Mouse (Mus musculus) hindbrain, embryonic 16.5 days (tissue): ENCODE measurements around the gene Esam. TPM values are rescaled to one million over a fixed set of nuclear protein-coding genes. Genes with fewer than 3 reads are reported as not detected.

ENCODE experiments used
- ATAC-seq: fragments of 200-750 bp; cut with Nextera tagmentation; 2 replicates; pipeline ENCODE4 v1.8.0; 2017; ENCODE audit warnings: moderate TSS enrichment, moderate library complexity
- H3K27ac ChIP-seq: fragments of 300-500 bp; sonication (generic); 2 replicates; pipeline ENCODE4 v1.5.1; 2014; ENCODE audit warnings: low read depth, mild to moderate bottlenecking, control low read depth, low read length, moderate library complexity
- H3K27me3 ChIP-seq: fragments of 300-500 bp; sonication (generic); replicated peaks from 2 replicates; pipeline ENCODE4 v1.6.1; 2014; ENCODE audit warnings: low read length; ENCODE audit not compliant: control insufficient read depth, insufficient read depth
- H3K36me3 ChIP-seq: fragments of 300-500 bp; sonication (generic); 2 replicates; pipeline ENCODE4 v1.6.1; 2014; ENCODE audit warnings: mild to moderate bottlenecking, low read length, moderate library complexity, mixed read lengths; ENCODE audit not compliant: control insufficient read depth, insufficient read depth
- H3K4me1 ChIP-seq: fragments of 300-500 bp; sonication (generic); 2 replicates; pipeline ENCODE4 v1.6.1; 2014; ENCODE audit warnings: low read depth, low read length; ENCODE audit not compliant: control insufficient read depth, insufficient read depth
- H3K4me2 ChIP-seq: fragments of 300-500 bp; sonication (generic); 2 replicates; pipeline ENCODE4 v1.6.1; 2014; ENCODE audit warnings: mild to moderate bottlenecking, low read length, control low read depth, moderate library complexity
- H3K4me3 ChIP-seq: fragments of 300-500 bp; sonication (generic); 2 replicates; pipeline ENCODE4 v1.5.1; 2014; ENCODE audit warnings: mild to moderate bottlenecking, low read length, control low read depth, moderate library complexity
- H3K9ac ChIP-seq: fragments of 300-500 bp; sonication (generic); 2 replicates; pipeline ENCODE4 v1.6.1; 2014; ENCODE audit warnings: low read depth, mild to moderate bottlenecking, control low read depth, low read length, moderate library complexity
- H3K9me3 ChIP-seq: fragments of 300-500 bp; sonication (generic); 2 replicates; pipeline ENCODE4 v1.6.1; 2014; ENCODE audit warnings: mild to moderate bottlenecking, low read length, moderate library complexity; ENCODE audit not compliant: control insufficient read depth
- WGBS: fragments of 180-500 bp; shearing (Covaris S2); extraction: QIAGEN DNeasy Blood & Tissue Kit; methylation state at CpG from one replicate; pipeline ENCODE4 v1.1.7; 2014; 5-methylcytosine and 5-hydroxymethylcytosine counted together
- polyA plus RNA-seq: library from polyadenylated mRNA; unstranded; fragments of >200 nt; fragmentation: Nextera tagmentation; extraction: Ambion mirVana; gene quantifications from 2 replicates; pipeline ENCODE4 v1.2.1, GENCODE M21; 2015

Gene Esam
- polyA plus RNA-seq, 1 experiment from 2014 or later, result 44.6 TPM

- Histone ChIP-seq H3K36me3 (no peaks in the 10 kb centered on the region), H3K27me3 (no peaks in the 10 kb centered on the region), H3K4me1 (no peaks in the 10 kb centered on the region), H3K9ac (no peak overlapping the region), H3K27ac (no peak overlapping the region), H3K9me3 (no peaks in the 10 kb centered on the region), H3K4me3 (no peak overlapping the region), H3K4me2 (no peak overlapping the region)
- WGBS, result 93% methylated on average over 1 of the region's 1 CpGs
- no peak for ATAC-seq
Measured at GRCm38 (mm10) chr9:37501170-37501569, 26.7 kb upstream of the Esam start.

GRCm38 (mm10) chr9:37504348-37504747, 23.5 kb upstream of the Esam start:
- Histone ChIP-seq H3K4me1 (no peaks in the 10 kb centered on the region), H3K27ac (no peak overlapping the region), H3K36me3 (no peaks in the 10 kb centered on the region), H3K4me2 (no peak overlapping the region), H3K4me3 (no peak overlapping the region), H3K27me3 (no peaks in the 10 kb centered on the region), H3K9me3 (no peaks in the 10 kb centered on the region), H3K9ac (no peak overlapping the region)
- no peak for ATAC-seq

GRCm38 (mm10) chr9:37506023-37506422, 21.9 kb upstream of the Esam start:
- Histone ChIP-seq H3K9me3 (no peaks in the 10 kb centered on the region), H3K36me3 (no peaks in the 10 kb centered on the region), H3K4me1 (no peaks in the 10 kb centered on the region), H3K4me3 (no peak overlapping the region), H3K9ac (no peak overlapping the region), H3K27ac (no peak overlapping the region), H3K4me2 (no peak overlapping the region), H3K27me3 (no peaks in the 10 kb centered on the region)
- 84% methylated on average over 1 of the region's 1 CpGs for WGBS
- ATAC-seq, result no peak

GRCm38 (mm10) chr9:37512097-37512496, 15.8 kb upstream of the Esam start:
- no peaks in the 10 kb centered on the region for H3K27me3 ChIP-seq
- no peaks in the 10 kb centered on the region for H3K36me3 ChIP-seq
- no peak overlapping the region for H3K4me2 ChIP-seq
- WGBS, result 98% methylated on average over 2 of the region's 2 CpGs
- H3K9ac ChIP-seq, result no peak overlapping the region
- no peak for ATAC-seq
- H3K4me1 ChIP-seq, result no peaks in the 10 kb centered on the region
- H3K27ac ChIP-seq, result no peak overlapping the region
- no peaks in the 10 kb centered on the region for H3K9me3 ChIP-seq
- no peak overlapping the region for H3K4me3 ChIP-seq

GRCm38 (mm10) chr9:37514456-37514855, 13.4 kb upstream of the Esam start:
- Histone ChIP-seq H3K27ac (no peak overlapping the region), H3K4me2 (no peak overlapping the region), H3K4me1 (no peaks in the 10 kb centered on the region), H3K27me3 (no peaks in the 10 kb centered on the region), H3K9me3 (no peaks in the 10 kb centered on the region), H3K4me3 (no peak overlapping the region), H3K9ac (no peak overlapping the region), H3K36me3 (no peaks in the 10 kb centered on the region)
- ATAC-seq, result no peak
- 74% methylated on average over 3 of the region's 3 CpGs for WGBS

- Histone ChIP-seq H3K27ac (no peak overlapping the region), H3K9ac (no peak overlapping the region), H3K27me3 (no peaks in the 10 kb centered on the region), H3K4me2 (no peak overlapping the region), H3K9me3 (no peaks in the 10 kb centered on the region), H3K36me3 (peaks cover 4% of the 10 kb centered on the region; the same call in 1 of the 2 replicates), H3K4me3 (no peak overlapping the region), H3K4me1 (no peaks in the 10 kb centered on the region)
- no peak for ATAC-seq
- 82% methylated on average over 1 of the region's 1 CpGs for WGBS
Measured at GRCm38 (mm10) chr9:37517467-37517866, 10.4 kb upstream of the Esam start.

- no peaks in the 10 kb centered on the region for H3K4me1 ChIP-seq
- peaks cover 10% of the 10 kb centered on the region; the same call in 1 of the 2 replicates for H3K36me3 ChIP-seq
- ATAC-seq, result no peak
- H3K4me3 ChIP-seq, result no peak overlapping the region
- no peaks in the 10 kb centered on the region for H3K9me3 ChIP-seq
- H3K9ac ChIP-seq, result no peak overlapping the region
- no peaks in the 10 kb centered on the region for H3K27me3 ChIP-seq
- WGBS, result 87% methylated on average over 8 of the region's 8 CpGs
- no peak overlapping the region for H3K27ac ChIP-seq
- no peak overlapping the region for H3K4me2 ChIP-seq
Measured at GRCm38 (mm10) chr9:37518991-37519390, 8.9 kb upstream of the Esam start.

GRCm38 (mm10) chr9:37519995-37520394, 7.9 kb upstream of the Esam start:
- Histone ChIP-seq H3K27me3 (no peaks in the 10 kb centered on the region), H3K4me2 (no peak overlapping the region), H3K4me1 (no peaks in the 10 kb centered on the region), H3K9ac (no peak overlapping the region), H3K36me3 (peaks cover 16% of the 10 kb centered on the region; the same call in 1 of the 2 replicates), H3K9me3 (no peaks in the 10 kb centered on the region), H3K4me3 (no peak overlapping the region), H3K27ac (no peak overlapping the region)
- 89% methylated on average over 2 of the region's 2 CpGs for WGBS
- ATAC-seq, result no peak

- no peak overlapping the region for H3K27ac ChIP-seq
Measured at GRCm38 (mm10) chr9:37525461-37525860, 2.4 kb upstream of the Esam start.

More at GRCm38 (mm10) chr9:37525461-37525860, 2.4 kb upstream of the Esam start:
- no peak overlapping the region for H3K4me3 ChIP-seq
- no peak for ATAC-seq
- H3K4me2 ChIP-seq, result no peak overlapping the region
- peaks cover 13% of the 10 kb centered on the region for H3K4me1 ChIP-seq
- H3K9me3 ChIP-seq, result no peaks in the 10 kb centered on the region
- peaks cover 30% of the 10 kb centered on the region for H3K27me3 ChIP-seq
- H3K9ac ChIP-seq, result no peak overlapping the region
- WGBS, result 87% methylated on average over 2 of the region's 2 CpGs
- peaks cover 18% of the 10 kb centered on the region; the same call in 1 of the 2 replicates for H3K36me3 ChIP-seq
